Mouse (Mus musculus) C2C12 (cell line): ENCODE measurements around the gene Efna5. TPM values are rescaled to one million over a fixed set of nuclear protein-coding genes. Genes with fewer than 3 reads are reported as not detected.

Experiments
- H3K27me3 ChIP-seq: one replicate; pipeline ENCODE4 v1.6.1; 2011; ENCODE audit not compliant: control insufficient read depth, insufficient read depth, insufficient read length
- H3K36me3 ChIP-seq: one replicate; pipeline ENCODE4 v1.6.1; 2011; ENCODE audit not compliant: control insufficient read depth, insufficient read depth
- H3K4me3 ChIP-seq: one replicate; pipeline ENCODE4 v1.5.1; 2011; ENCODE audit warnings: mild to moderate bottlenecking, control low read depth; ENCODE audit not compliant: poor library complexity, insufficient read depth, severe bottlenecking
- H3K79me2 ChIP-seq: one replicate; pipeline ENCODE4 v1.6.1; 2011; ENCODE audit not compliant: control insufficient read depth, insufficient read depth
- H3K79me3 ChIP-seq: one replicate; pipeline ENCODE4 v1.6.1; 2011; ENCODE audit warnings: low read depth, control low read depth
- H3ac ChIP-seq: one replicate; pipeline ENCODE3; 2011; ENCODE audit warnings: low read depth; ENCODE audit not compliant: control insufficient read depth, insufficient read length
- CEBPB ChIP-seq: IDR thresholded peaks from one replicate; pipeline ENCODE4 v1.6.1; 2011; ENCODE audit warnings: low read depth, mild to moderate bottlenecking, control low read depth, moderate library complexity
- CTCF ChIP-seq: IDR thresholded peaks from one replicate; pipeline ENCODE4 v1.5.1; 2011; ENCODE audit not compliant: control insufficient read depth, insufficient read depth, insufficient read length
- FOSL1 ChIP-seq: IDR thresholded peaks from one replicate; pipeline ENCODE4 v1.8.0; 2011; ENCODE audit warnings: mild to moderate bottlenecking, low read length; ENCODE audit not compliant: poor library complexity, insufficient read depth, severe bottlenecking
- MAX ChIP-seq: IDR thresholded peaks from one replicate; pipeline ENCODE4 v1.6.1; 2011; ENCODE audit warnings: mild to moderate bottlenecking, control low read depth
- MYOD1 ChIP-seq: IDR thresholded peaks from one replicate; pipeline ENCODE4 v1.6.1; 2011; ENCODE audit warnings: low read depth; ENCODE audit not compliant: control insufficient read depth, insufficient read length
- MYOG ChIP-seq: IDR thresholded peaks from one replicate; pipeline ENCODE4 v1.6.1; 2011; ENCODE audit not compliant: control insufficient read depth, insufficient read length; ENCODE audit errors: extremely low read depth
- USF1 ChIP-seq: IDR thresholded peaks from one replicate; pipeline ENCODE4 v1.6.1; 2011; ENCODE audit warnings: low read depth, mild to moderate bottlenecking, control low read depth, moderate library complexity
- polyA plus RNA-seq: library from polyadenylated mRNA; unstranded; fragments of >200 nt; fragmentation: generic; extraction: Trizol; gene quantifications from one replicate; pipeline ENCODE4 v1.2.1, GENCODE M21; 2012; ENCODE audit warnings: missing spikeins

Efna5 gene
- polyA plus RNA-seq, 1 experiment = 8.1 TPM

DNA sequence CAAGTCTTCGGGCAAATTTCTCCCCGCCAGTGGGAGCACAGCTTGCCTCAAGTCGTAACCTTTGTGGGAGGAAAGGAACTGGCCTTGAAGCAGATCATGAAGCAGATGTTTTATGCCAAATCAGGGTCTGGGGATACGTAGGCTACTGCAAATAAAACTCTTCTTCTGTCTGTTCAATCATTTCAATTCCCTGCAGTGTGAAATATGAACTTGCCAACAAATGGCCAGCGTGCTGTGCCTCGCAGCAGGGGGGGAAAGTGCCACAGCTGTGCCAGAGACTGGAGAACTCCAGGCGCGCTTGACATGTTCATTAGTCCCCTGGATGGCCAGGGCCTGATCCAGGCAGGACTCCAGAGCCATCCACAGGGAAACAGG, 255.5 kb downstream of the Efna5 start:
- no peaks in the 10 kb centered on the region for H3K79me3 ChIP-seq
- H3K27me3 ChIP-seq = no peaks in the 10 kb centered on the region
- no peak overlapping the region for H3ac ChIP-seq
- no peaks in the 10 kb centered on the region for H3K36me3 ChIP-seq
- H3K4me3 ChIP-seq = no peak overlapping the region
- TF ChIP-seq MYOD1 = no peak
- TF ChIP-seq CEBPB = no peak
- no peak for TF ChIP-seq FOSL1
- no peak for TF ChIP-seq MAX
- no peak for TF ChIP-seq MYOG
- TF ChIP-seq USF1 = no peak
- TF ChIP-seq CTCF = no peak
- peaks cover 3% of the 10 kb centered on the region for H3K79me2 ChIP-seq

DNA sequence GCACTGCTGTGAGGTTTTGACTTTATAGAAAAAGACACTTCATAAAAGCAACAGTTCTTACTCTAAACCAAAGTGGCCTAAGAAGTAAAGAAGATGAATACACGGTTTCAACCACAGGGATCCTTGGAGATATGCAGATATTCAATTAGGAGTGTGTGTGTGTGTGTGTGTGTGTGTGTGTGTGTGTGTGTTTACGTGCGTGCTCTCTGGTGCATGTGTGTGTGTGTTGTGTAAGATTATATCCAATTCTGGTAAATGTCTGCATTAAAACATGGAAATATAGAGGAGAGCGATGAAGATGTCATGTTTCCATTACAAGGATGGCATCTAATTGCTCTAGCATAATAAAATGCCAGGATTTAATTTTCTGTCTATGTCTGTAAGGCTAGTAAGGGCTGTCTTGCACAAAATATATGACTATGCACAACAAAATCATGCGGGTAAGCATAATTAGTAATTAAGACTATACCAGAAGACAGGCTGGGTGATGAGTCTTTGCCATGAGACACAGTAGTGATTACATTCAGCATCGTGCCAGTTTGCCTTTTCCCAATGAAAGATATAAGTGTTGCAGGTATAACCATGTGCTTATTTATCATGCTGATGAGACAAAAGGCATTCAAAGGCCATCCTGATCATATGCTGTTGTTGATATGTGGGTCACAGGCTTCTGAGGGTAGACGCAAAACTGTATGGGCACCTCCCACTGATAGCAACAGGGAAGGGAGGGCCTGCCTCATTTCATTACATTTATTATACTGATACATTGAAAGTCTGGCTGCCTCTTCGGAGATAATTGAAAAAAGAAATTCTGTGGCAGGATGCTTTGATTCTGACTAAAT, 256.1 kb downstream of the Efna5 start:
- no peaks in the 10 kb centered on the region for H3K36me3 ChIP-seq
- H3K4me3 ChIP-seq = no peak overlapping the region
- TF ChIP-seq MYOD1 = no peak
- TF ChIP-seq CTCF = no peak
- no peak for TF ChIP-seq CEBPB
- no peak for TF ChIP-seq USF1
- no peak for TF ChIP-seq FOSL1
- TF ChIP-seq MYOG = no peak
- no peak for TF ChIP-seq MAX
- H3K27me3 ChIP-seq = no peaks in the 10 kb centered on the region
- H3ac ChIP-seq = no peak overlapping the region
- H3K79me3 ChIP-seq = no peaks in the 10 kb centered on the region
- H3K79me2 ChIP-seq = no peaks in the 10 kb centered on the region

DNA sequence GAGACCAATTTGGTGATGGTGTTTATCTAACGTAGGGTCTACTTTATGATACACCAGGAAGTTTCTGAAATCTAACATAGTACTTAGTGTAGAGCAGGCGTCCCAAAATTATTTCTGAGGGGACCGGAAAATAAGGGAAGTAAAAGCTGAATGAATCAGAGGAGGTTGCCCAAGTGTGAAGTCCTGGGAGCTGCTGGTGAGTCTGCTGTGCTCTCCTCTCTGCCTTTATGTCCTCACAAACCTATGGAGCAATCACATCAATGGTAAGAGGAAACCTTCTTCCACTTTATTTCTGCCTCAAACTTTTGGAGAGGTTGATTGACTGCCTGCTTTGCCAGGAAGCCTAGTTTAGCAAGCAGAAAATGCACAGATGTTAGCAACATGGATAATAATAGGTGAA, 257.9 kb downstream of the Efna5 start:
- no peak overlapping the region for H3ac ChIP-seq
- no peak overlapping the region for H3K4me3 ChIP-seq
- no peaks in the 10 kb centered on the region for H3K27me3 ChIP-seq
- TF ChIP-seq MAX (no peak), MYOG (no peak)
- H3K79me3 ChIP-seq = no peaks in the 10 kb centered on the region
- no peaks in the 10 kb centered on the region for H3K36me3 ChIP-seq
- H3K79me2 ChIP-seq = no peaks in the 10 kb centered on the region

DNA sequence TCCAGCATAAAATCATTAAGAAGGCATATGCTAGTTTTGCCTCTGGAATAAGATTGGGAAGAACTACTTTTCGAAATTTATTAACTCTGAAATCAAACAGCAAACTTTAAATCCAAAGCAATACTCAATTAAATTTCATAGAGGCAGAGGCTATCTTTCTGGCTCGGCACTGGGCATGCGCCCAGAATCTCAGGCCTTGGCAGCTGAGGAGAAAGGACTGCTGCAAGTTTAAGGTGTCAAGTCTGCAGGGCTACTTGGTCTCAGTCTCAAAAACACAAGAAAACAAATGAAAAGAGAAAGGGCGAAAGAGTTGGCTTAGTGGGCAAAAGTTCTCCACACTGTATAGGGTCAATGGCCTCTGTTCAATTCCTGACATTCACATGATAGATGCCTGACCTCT, 258.6 kb downstream of the Efna5 start:
- TF ChIP-seq FOSL1 (no peak), MYOD1 (no peak), MYOG (no peak), MAX (no peak), CEBPB (no peak), USF1 (no peak), CTCF (no peak)
- H3K27me3 ChIP-seq = no peaks in the 10 kb centered on the region
- no peak overlapping the region for H3K4me3 ChIP-seq
- H3K36me3 ChIP-seq = peaks cover 2% of the 10 kb centered on the region
- no peaks in the 10 kb centered on the region for H3K79me2 ChIP-seq
- H3K79me3 ChIP-seq = no peaks in the 10 kb centered on the region
- no peak overlapping the region for H3ac ChIP-seq

DNA sequence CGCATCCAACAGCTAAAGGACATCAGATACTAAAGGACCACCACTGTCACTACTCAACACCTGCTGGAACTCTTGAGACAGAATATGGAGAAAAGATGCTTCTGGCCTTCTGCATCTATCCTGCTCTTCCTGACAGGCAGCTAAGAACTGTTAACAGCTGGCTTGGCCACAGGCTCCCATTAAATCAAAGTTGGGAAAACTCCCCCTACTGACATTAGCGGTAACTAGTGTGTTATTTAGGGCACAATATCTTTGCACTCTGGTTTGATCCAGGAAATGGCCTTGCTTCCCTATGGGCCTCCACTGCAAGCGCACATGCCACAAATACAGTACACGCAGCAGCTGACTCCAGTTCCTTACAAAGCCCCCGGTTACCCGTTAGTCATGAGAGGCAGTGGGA, 266.0 kb downstream of the Efna5 start:
- Histone ChIP-seq H3K36me3 (peaks cover 2% of the 10 kb centered on the region), H3K79me3 (no peaks in the 10 kb centered on the region), H3K4me3 (no peak overlapping the region), H3K79me2 (no peaks in the 10 kb centered on the region), H3ac (no peak overlapping the region), H3K27me3 (no peaks in the 10 kb centered on the region)
- no peak for TF ChIP-seq MAX
- no peak for TF ChIP-seq FOSL1
- no peak for TF ChIP-seq CTCF

DNA sequence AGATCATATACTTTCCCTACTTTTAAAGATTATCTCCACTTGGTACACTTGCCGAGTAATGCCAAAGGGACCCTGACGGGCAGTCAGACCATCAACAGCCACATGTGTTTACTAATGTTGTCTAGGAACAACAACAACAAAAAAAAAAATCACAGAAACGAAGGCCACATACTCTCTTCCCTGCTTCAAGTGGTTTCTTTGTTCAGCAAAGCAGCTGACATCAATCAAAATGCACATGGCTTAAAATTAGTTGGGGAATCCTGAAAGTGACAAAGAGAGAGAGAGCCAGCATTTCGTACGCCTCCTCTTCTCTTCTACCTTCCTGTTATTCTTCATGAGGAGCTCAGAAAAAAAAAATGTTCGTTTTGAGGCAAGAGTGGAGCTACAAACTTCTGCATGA, 266.4 kb downstream of the Efna5 start:
- H3K79me2 ChIP-seq = no peaks in the 10 kb centered on the region
- no peak for TF ChIP-seq MYOG
- TF ChIP-seq MAX = no peak
- TF ChIP-seq FOSL1 = no peak
- TF ChIP-seq CTCF = no peak
- TF ChIP-seq USF1 = no peak
- no peak for TF ChIP-seq CEBPB
- no peak for TF ChIP-seq MYOD1
- no peaks in the 10 kb centered on the region for H3K79me3 ChIP-seq

More for the DNA sequence above, 266.4 kb downstream of the Efna5 start:
- H3K27me3 ChIP-seq = no peaks in the 10 kb centered on the region
- peaks cover 2% of the 10 kb centered on the region for H3K36me3 ChIP-seq
- H3K4me3 ChIP-seq = no peak overlapping the region
- no peak overlapping the region for H3ac ChIP-seq
